Mouse (Mus musculus): ENCODE data around the gene Cks2. TPM values are rescaled to one million over a fixed set of nuclear protein-coding genes. Genes with fewer than 3 reads are reported as not detected.
"Not testable (repeated sequence)": the region's sequence is repeated elsewhere in the genome, so short reads cannot be mapped to it uniquely, and the experiment has no call there.

Cks2 gene
- polyA plus RNA-seq, 1 experiment from 2014 or later = 283 TPM

- no peak overlapping the region for H3K27ac ChIP-seq
- no peaks in the 10 kb centered on the region for H3K36me3 ChIP-seq
- no peak overlapping the region for H3K4me2 ChIP-seq (replicated peaks)
- no peaks in the 10 kb centered on the region for H3K27me3 ChIP-seq
- H3K9ac ChIP-seq = no peak overlapping the region
- H3K4me1 ChIP-seq = peaks cover 7% of the 10 kb centered on the region; the same call in 1 of the 2 replicates
- ATAC-seq (ENCODE audit: insufficient number of reproducible peaks, insufficient read depth, low FRiP score, low TSS enrichment) = no peak
- H3K4me3 ChIP-seq = no peak overlapping the region
- 9% methylated on average over 12 of the region's 12 CpGs for WGBS
- H3K9me3 ChIP-seq = no peaks in the 10 kb centered on the region
Observed at GRCm38 (mm10) chr13:51616417-51617044, 28.5 kb upstream of the Cks2 start.

- Histone ChIP-seq H3K4me1 (peaks cover 7% of the 10 kb centered on the region; the same call in 1 of the 2 replicates), H3K27me3 (no peaks in the 10 kb centered on the region), H3K4me2 (replicated peaks) (no peak overlapping the region), H3K9me3 (no peaks in the 10 kb centered on the region), H3K27ac (no peak overlapping the region), H3K36me3 (no peaks in the 10 kb centered on the region), H3K9ac (no peak overlapping the region), H3K4me3 (no peak overlapping the region)
- ATAC-seq (ENCODE audit: insufficient number of reproducible peaks, insufficient read depth, low FRiP score, low TSS enrichment) = no peak
- WGBS = 56% methylated on average over 1 of the region's 1 CpGs
Observed at GRCm38 (mm10) chr13:51617306-51617705, 27.7 kb upstream of the Cks2 start.

GRCm38 (mm10) chr13:51617861-51618260, 27.2 kb upstream of the Cks2 start:
- H3K36me3 ChIP-seq = no peaks in the 10 kb centered on the region
- H3K4me3 ChIP-seq = no peak overlapping the region
- peaks cover 7% of the 10 kb centered on the region; the same call in 1 of the 2 replicates for H3K4me1 ChIP-seq
- ATAC-seq (ENCODE audit: insufficient number of reproducible peaks, insufficient read depth, low FRiP score, low TSS enrichment) = no peak
- WGBS = 17% methylated on average over 6 of the region's 6 CpGs
- H3K4me2 ChIP-seq (replicated peaks) = no peak overlapping the region
- H3K9ac ChIP-seq = no peak overlapping the region
- no peak overlapping the region for H3K27ac ChIP-seq
- no peaks in the 10 kb centered on the region for H3K27me3 ChIP-seq
- no peaks in the 10 kb centered on the region for H3K9me3 ChIP-seq

- Histone ChIP-seq H3K27me3 (no peaks in the 10 kb centered on the region), H3K4me2 (replicated peaks) (no peak overlapping the region), H3K27ac (no peak overlapping the region), H3K36me3 (no peaks in the 10 kb centered on the region), H3K9ac (no peak overlapping the region), H3K4me1 (peaks cover 7% of the 10 kb centered on the region; the same call in 1 of the 2 replicates), H3K4me3 (no peak overlapping the region), H3K9me3 (no peaks in the 10 kb centered on the region)
- no peak for ATAC-seq (ENCODE audit: insufficient number of reproducible peaks, insufficient read depth, low FRiP score, low TSS enrichment)
- WGBS = 8% methylated on average over 6 of the region's 9 CpGs
Observed at GRCm38 (mm10) chr13:51618602-51619001, 26.4 kb upstream of the Cks2 start.

GRCm38 (mm10) chr13:51622626-51623025, 22.4 kb upstream of the Cks2 start:
- Histone ChIP-seq H3K4me3 (no peak overlapping the region), H3K36me3 (no peaks in the 10 kb centered on the region), H3K9me3 (no peaks in the 10 kb centered on the region), H3K27me3 (no peaks in the 10 kb centered on the region), H3K27ac (no peak overlapping the region), H3K4me2 (replicated peaks) (no peak overlapping the region), H3K9ac (no peak overlapping the region), H3K4me1 (no peaks in the 10 kb centered on the region)
- no peak for ATAC-seq (ENCODE audit: insufficient number of reproducible peaks, insufficient read depth, low FRiP score, low TSS enrichment)
- WGBS = 82% methylated on average over 5 of the region's 5 CpGs

GRCm38 (mm10) chr13:51623678-51624077, 21.4 kb upstream of the Cks2 start:
- no peaks in the 10 kb centered on the region for H3K9me3 ChIP-seq
- H3K4me3 ChIP-seq = no peak overlapping the region
- no peaks in the 10 kb centered on the region for H3K27me3 ChIP-seq
- H3K4me1 ChIP-seq = no peaks in the 10 kb centered on the region
- H3K27ac ChIP-seq = no peak overlapping the region
- no peak overlapping the region for H3K9ac ChIP-seq
- H3K4me2 ChIP-seq (replicated peaks) = no peak overlapping the region
- 77% methylated on average over 2 of the region's 2 CpGs for WGBS
- no peak for ATAC-seq (ENCODE audit: insufficient number of reproducible peaks, insufficient read depth, low FRiP score, low TSS enrichment)
- no peaks in the 10 kb centered on the region for H3K36me3 ChIP-seq

GRCm38 (mm10) chr13:51628273-51628848, 16.7 kb upstream of the Cks2 start:
- H3K4me3 ChIP-seq = no peak overlapping the region
- no peaks in the 10 kb centered on the region for H3K36me3 ChIP-seq
- H3K9me3 ChIP-seq = no peaks in the 10 kb centered on the region
- ATAC-seq (ENCODE audit: insufficient number of reproducible peaks, insufficient read depth, low FRiP score, low TSS enrichment) = no peak
- H3K4me2 ChIP-seq (replicated peaks) = no peak overlapping the region
- H3K27ac ChIP-seq = no peak overlapping the region
- H3K27me3 ChIP-seq = no peaks in the 10 kb centered on the region
- no peak overlapping the region for H3K9ac ChIP-seq
- 80% methylated on average over 6 of the region's 6 CpGs for WGBS
- H3K4me1 ChIP-seq = no peaks in the 10 kb centered on the region

- WGBS = 81% methylated on average over 15 of the region's 15 CpGs
- Histone ChIP-seq H3K4me3 (no peak overlapping the region), H3K4me1 (no peaks in the 10 kb centered on the region), H3K9me3 (no peaks in the 10 kb centered on the region), H3K9ac (no peak overlapping the region), H3K36me3 (no peaks in the 10 kb centered on the region), H3K4me2 (replicated peaks) (no peak overlapping the region), H3K27ac (no peak overlapping the region), H3K27me3 (no peaks in the 10 kb centered on the region)
- ATAC-seq (ENCODE audit: insufficient number of reproducible peaks, insufficient read depth, low FRiP score, low TSS enrichment) = no peak
Observed at GRCm38 (mm10) chr13:51631354-51631992, 13.6 kb upstream of the Cks2 start.

GRCm38 (mm10) chr13:51632560-51633218, 12.3 kb upstream of the Cks2 start:
- Histone ChIP-seq H3K4me1 (no peaks in the 10 kb centered on the region), H3K9me3 (no peaks in the 10 kb centered on the region), H3K27ac (no peak overlapping the region), H3K4me2 (replicated peaks) (no peak overlapping the region), H3K9ac (no peak overlapping the region), H3K4me3 (no peak overlapping the region), H3K36me3 (no peaks in the 10 kb centered on the region), H3K27me3 (no peaks in the 10 kb centered on the region)
- 87% methylated on average over 5 of the region's 5 CpGs for WGBS
- no peak for ATAC-seq (ENCODE audit: insufficient number of reproducible peaks, insufficient read depth, low FRiP score, low TSS enrichment)

GRCm38 (mm10) chr13:51635384-51635783, 9.6 kb upstream of the Cks2 start:
- ATAC-seq (ENCODE audit: insufficient number of reproducible peaks, insufficient read depth, low FRiP score, low TSS enrichment); H3K4me3 ChIP-seq; H3K27ac ChIP-seq; H3K9ac ChIP-seq; H3K4me1 ChIP-seq; H3K4me2 ChIP-seq (replicated peaks); H3K9me3 ChIP-seq; H3K27me3 ChIP-seq; H3K36me3 ChIP-seq: not testable (repeated sequence)
- 68% methylated on average over 4 of the region's 9 CpGs for WGBS

GRCm38 (mm10) chr13:51638958-51639357, 6.1 kb upstream of the Cks2 start:
- Histone ChIP-seq H3K9me3 (no peaks in the 10 kb centered on the region), H3K4me1 (no peaks in the 10 kb centered on the region), H3K36me3 (no peaks in the 10 kb centered on the region), H3K4me2 (replicated peaks) (no peak overlapping the region), H3K9ac (no peak overlapping the region), H3K4me3 (no peak overlapping the region), H3K27me3 (no peaks in the 10 kb centered on the region), H3K27ac (no peak overlapping the region)
- ATAC-seq (ENCODE audit: insufficient number of reproducible peaks, insufficient read depth, low FRiP score, low TSS enrichment) = no peak
- WGBS = 90% methylated on average over 4 of the region's 4 CpGs

- Histone ChIP-seq H3K4me2 (replicated peaks) (no peak overlapping the region), H3K4me1 (no peaks in the 10 kb centered on the region), H3K9me3 (no peaks in the 10 kb centered on the region), H3K27ac (no peak overlapping the region), H3K9ac (no peak overlapping the region), H3K4me3 (no peak overlapping the region), H3K27me3 (no peaks in the 10 kb centered on the region), H3K36me3 (no peaks in the 10 kb centered on the region)
- 83% methylated on average over 3 of the region's 3 CpGs for WGBS
- no peak for ATAC-seq (ENCODE audit: insufficient number of reproducible peaks, insufficient read depth, low FRiP score, low TSS enrichment)
Observed at GRCm38 (mm10) chr13:51641424-51641823, 3.6 kb upstream of the Cks2 start.

Data from embryonic facial prominence, embryonic 12.5 days (tissue).